Mouse (Mus musculus): ENCODE results near the gene Kdm6b.

Kdm6b gene

GRCm38 (mm10) chr11:69418481-69419442, 5.3 kb upstream of the Kdm6b start:
- DNase-seq: peak; percentile 99

- peak; percentile 98 for DNase-seq
Observed at GRCm38 (mm10) chr11:69417449-69418384, 4.2 kb upstream of the Kdm6b start.

GRCm38 (mm10) chr11:69416921-69417448, 3.5 kb upstream of the Kdm6b start:
- no peak for DNase-seq

DNA sequence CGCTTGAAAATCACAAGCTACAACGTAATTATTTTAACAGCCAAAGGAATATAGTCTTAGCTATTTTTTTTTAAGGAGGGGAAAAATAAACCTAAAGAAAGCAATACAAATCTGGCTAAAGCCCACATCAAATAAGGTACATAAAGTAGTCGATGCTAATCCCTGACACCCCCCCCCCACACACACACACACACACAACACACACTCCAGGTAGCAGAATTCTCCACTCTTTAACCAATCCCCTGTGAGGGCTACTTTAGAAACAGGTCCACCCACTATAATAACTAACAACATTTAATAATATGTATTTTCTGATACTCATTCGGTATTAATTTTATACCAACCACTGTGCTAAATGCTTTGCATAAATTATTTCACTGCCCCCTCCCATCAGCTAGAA, 3.0 kb upstream of the Kdm6b start:
- no peak for DNase-seq

- DNase-seq: peak; percentile 90
Observed at GRCm38 (mm10) chr11:69415668-69416451, 2.4 kb upstream of the Kdm6b start.

DNA sequence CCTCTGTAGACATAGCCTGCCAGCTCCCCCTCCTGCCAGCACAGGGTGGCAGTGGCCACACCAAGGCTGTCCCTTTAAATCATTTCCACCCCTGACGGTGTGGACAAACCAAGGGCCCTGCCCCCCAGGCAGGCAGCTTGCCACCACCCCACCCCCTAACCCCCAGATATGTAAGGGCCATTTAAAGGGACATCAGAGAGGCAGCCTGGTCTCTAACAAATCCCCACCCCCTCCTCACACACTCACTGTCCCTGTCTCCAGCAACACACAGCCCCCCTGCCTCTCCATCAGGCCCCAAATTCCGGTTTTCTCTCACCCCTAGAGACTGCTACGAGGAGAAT, 1.8 kb upstream of the Kdm6b start:
- DNase-seq: peak; percentile 91

DNA sequence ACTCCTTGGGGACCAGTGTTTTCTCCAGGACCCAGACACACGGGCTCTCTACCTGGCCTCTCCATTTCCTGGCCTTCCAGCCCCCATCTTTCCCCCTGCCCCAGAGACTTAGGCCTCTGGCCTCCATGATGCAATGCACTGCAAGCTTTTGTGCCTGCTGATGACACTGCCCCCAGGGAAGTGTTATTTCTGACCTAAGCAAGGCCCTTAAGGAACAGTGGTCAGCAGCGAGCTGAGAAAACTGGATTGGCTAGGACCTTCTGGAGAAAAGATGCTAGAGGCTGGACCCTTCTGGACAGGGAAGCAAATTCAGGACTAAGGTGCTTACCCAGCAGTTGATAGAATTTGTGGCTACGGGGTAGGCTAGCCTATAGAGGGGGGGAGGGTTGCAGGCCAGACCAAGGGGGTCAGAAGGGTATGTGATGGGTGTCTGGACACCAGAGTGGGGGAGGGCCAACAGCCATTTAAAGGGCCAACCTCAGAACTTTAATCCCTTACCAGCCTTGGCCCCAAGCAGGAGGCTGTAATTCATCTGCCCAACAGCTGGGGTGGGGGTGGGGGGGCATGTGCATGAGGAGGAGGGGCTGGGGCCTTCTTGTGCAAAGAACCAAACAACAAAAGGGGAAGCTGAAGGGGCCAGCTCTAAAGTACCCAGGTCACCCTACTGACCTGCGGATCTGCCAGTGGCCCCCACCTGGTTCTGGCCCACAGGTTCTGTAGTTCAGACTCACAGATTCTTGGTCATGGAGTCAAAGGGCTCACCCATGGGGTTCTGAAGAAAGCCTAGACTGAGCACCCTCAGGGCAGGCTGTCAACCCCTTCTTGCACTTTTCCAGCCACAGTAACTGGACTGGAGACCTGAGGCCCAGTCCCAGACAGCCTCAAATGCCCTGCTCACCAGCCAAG, 1.2 kb upstream of the Kdm6b start:
- DNase-seq: peak; percentile 70

GRCm38 (mm10) chr11:69412548-69412947, 927 bp downstream of the Kdm6b start:
- DNase-seq: no peak

- DNase-seq: peak; percentile 70
Observed at GRCm38 (mm10) chr11:69411538-69412203, 1.8 kb downstream of the Kdm6b start.

DNA sequence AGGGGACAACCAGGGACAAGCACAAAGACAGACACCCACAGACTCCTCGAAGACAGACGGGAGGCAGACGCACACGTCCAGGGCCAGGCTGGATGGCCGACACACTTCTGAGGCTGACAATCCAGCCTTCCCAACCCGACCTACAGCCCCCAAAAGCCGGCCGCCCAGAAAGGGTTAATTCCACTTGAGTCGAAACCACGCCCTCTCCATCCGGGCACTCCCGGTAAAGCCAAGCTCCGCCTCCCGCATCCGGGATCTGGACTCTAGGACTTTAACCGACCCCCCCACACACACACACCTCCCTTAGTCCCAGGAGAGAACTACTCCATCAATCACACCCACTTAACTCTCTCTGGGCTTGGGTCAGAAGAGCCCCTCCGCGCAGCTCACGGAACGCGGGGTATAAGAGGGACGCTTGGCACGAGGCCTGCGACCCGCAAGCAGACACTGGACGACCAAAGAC, 2.4 kb downstream of the Kdm6b start:
- DNase-seq: peak; percentile 98

DNA sequence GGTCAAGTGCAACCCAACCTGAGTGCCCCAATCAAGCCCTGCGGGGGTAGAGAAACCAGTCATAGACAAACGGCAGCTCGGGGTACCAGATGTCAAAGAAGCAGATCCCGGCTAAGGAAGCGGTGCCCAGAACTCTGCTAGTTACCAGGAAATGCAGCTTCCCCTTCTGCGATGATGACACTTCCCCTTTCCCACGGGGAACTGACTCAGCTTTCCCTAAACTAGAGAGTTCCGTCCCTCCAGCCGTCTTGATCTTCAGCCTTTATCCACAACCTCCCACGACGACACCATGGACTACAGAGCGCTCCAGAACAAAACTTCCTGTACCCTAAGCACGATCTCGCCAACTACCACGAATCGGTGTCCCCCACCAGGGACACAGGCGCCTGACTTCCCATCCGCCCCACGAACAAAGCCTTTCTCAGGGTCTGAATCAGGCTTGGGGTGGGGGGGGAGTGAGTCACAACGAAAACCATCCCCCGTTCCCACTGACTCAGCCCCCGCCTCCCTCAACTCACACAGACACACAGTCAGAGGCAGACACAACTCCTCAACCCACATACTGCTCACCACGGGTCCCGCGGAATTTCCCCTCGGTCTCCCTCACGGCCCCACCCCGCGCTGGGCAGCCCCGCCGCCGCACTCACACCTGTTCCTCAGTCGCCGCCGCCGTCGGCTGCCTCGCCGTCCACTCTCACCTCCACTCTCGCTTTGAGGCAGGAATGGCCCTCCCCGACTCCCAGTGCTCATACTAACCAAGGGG, 3.0 kb downstream of the Kdm6b start:
- peak; percentile 37 for DNase-seq

- DNase-seq: no peak
Observed at GRCm38 (mm10) chr11:69410045-69410309, 3.5 kb downstream of the Kdm6b start.

DNA sequence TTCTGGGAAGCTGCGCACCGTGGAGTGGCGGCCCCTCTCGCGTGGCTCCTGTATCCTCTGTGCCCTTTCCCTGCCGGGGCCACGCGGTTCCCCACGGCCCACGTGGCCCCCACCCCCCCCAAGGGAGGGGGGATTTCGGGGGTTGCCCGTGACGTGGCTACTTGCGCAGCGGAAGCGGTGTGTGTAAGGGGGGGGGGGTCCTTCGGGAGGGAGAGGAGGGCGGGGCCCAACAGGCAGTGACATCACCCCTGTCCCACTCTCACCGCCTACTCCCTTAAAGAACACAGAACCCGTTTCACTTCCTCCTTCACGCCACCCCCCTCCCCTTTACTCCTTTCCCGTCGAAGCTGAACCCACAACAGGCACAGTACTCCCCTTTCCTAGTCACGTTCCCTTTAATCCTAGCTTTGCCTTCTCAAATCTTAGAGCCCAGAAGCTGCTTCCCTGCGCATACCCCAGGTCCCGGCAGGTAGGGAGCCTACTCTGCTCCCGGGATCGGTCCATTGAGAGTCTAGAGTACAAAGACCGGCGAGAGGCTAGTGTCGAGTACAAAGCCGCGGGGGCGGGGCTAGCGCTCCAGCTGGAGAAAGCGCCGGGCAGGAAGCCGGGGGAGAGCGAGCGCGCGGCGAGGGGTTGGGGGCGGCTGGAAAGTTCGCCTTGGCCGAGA, 4.0 kb downstream of the Kdm6b start:
- peak; percentile 86 for DNase-seq

DNA sequence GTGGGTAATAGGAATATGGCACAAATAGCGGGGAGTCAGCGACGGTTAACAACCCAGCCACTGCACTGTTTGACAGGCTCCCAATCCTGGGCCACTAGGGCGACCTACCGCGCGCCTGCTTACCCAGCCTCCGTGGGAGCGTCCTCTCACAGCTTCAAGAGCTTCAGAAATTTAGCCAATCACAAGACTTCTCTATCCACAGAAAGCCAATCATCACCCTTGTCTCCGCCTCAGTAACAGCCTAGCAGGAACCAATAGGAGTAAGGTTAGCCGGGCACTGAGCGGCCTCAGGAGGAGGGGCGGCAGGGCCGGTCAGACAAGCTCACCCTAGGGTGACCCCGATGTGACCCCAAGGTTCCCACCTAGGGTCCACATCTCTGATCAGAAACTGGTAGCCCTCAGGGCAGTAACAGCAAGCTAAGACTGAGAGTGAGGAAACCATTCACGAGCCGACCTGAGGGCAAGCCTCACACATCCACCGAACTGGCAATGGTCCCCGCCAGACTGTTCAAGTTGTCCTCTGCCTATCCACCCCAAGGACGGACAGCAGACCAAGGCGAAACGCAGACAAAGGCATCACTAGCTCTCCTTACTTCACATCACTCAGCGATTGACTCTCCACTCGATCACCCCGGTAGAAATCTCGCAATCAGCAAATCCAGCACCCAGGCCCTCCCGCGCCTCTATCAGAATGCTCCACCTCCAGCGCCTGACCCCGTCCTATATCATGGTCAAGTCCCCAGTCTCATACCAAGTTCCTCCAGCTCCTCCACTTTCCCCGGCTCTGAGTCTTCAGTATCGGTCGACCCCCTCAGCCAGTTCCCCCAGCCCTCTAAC, 4.7 kb downstream of the Kdm6b start:
- peak; percentile 98 for DNase-seq

DNA sequence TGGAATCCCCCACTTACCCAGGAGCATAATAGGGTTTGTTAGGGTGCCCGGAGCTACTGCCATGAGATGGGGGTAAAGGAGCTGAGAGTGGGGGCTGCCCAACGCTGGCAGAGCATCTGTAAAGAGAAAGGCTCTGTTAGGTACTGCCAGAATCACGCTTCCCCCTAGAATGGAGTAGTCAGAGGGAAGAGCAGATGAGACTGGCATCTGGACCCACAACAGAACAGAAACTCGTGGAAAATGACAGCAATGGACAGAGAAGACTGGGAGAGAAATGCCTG, 5.8 kb downstream of the Kdm6b start:
- DNase-seq: no peak

GRCm38 (mm10) chr11:69406867-69407723, 6.4 kb downstream of the Kdm6b start:
- no peak for DNase-seq

GRCm38 (mm10) chr11:69406282-69406681, 7.2 kb downstream of the Kdm6b start:
- no peak for DNase-seq

Data from retina, postnatal 1 day (tissue).